Mouse (Mus musculus) induced T-regulatory cell, adult 2 months (primary cell): ENCODE results near the gene Foxa1.

Experiments used
- DNase-seq: peaks from one replicate; pipeline ENCODE4 v3.0.0-alpha.2; 2012; ENCODE audit warnings: low read depth

The Foxa1 gene

GRCm38 (mm10) chr12:57546415-57547201 lies at the start of gene Foxa1:
Gene Foxa1 (minus strand): TSS chr12:57546916.
- no peak for DNase-seq

- DNase-seq = no peak
Measured at GRCm38 (mm10) chr12:57575931-57576628, 29.4 kb upstream of the Foxa1 start.

- DNase-seq = no peak
Measured at GRCm38 (mm10) chr12:57572415-57572814, 25.7 kb upstream of the Foxa1 start.

GRCm38 (mm10) chr12:57571773-57572172 lies 25.1 kb upstream of the Foxa1 start:
- no peak for DNase-seq

- no peak for DNase-seq
Measured at GRCm38 (mm10) chr12:57563909-57564308, 17.2 kb upstream of the Foxa1 start, which contains the start of gene Ttc6. Gene Ttc6 (plus strand): TSS chr12:57564113.

- no peak for DNase-seq
Measured at GRCm38 (mm10) chr12:57554091-57554490, 7.4 kb upstream of the Foxa1 start.

GRCm38 (mm10) chr12:57552286-57552685 lies 5.6 kb upstream of the Foxa1 start:
- no peak for DNase-seq

- no peak for DNase-seq
Measured at GRCm38 (mm10) chr12:57550881-57551280, 4.2 kb upstream of the Foxa1 start.

GRCm38 (mm10) chr12:57550181-57550808 lies 3.6 kb upstream of the Foxa1 start:
- no peak for DNase-seq

GRCm38 (mm10) chr12:57549667-57550160 lies 3.0 kb upstream of the Foxa1 start:
- no peak for DNase-seq

- DNase-seq = no peak
Measured at GRCm38 (mm10) chr12:57548981-57549666, 2.4 kb upstream of the Foxa1 start.

- no peak for DNase-seq
Measured at GRCm38 (mm10) chr12:57548352-57548980, 1.8 kb upstream of the Foxa1 start.

- DNase-seq = no peak
Measured at GRCm38 (mm10) chr12:57547890-57548289, 1.2 kb upstream of the Foxa1 start.

- no peak for DNase-seq
Measured at GRCm38 (mm10) chr12:57545371-57546241, 1.1 kb downstream of the Foxa1 start.

- DNase-seq = peak; percentile 62
Measured at GRCm38 (mm10) chr12:57544641-57545370, 1.9 kb downstream of the Foxa1 start.

GRCm38 (mm10) chr12:57543627-57543991 lies 3.1 kb downstream of the Foxa1 start:
- DNase-seq = no peak

GRCm38 (mm10) chr12:57542746-57543626 lies 3.7 kb downstream of the Foxa1 start:
- no peak for DNase-seq

GRCm38 (mm10) chr12:57541931-57542745 lies 4.6 kb downstream of the Foxa1 start:
- no peak for DNase-seq
